Mouse (Mus musculus): ENCODE measurements around the gene Pan2. TPM values are rescaled to one million over a fixed set of nuclear protein-coding genes. Genes with fewer than 3 reads are reported as not detected.

The Pan2 gene
- polyA plus RNA-seq (2017; shearing (Covaris generic)) = 48.3 TPM

GRCm38 (mm10) chr10:128303126-128304021 is at the start of gene Pan2:
TSS of gene Pan2 (plus strand) at chr10:128303335.

GRCm38 (mm10) chr10:128253677-128254255 is 49.4 kb upstream of the Pan2 start, which contains the start of gene Apon:
TSS of gene Apon (plus strand) at chr10:128254096.

GRCm38 (mm10) chr10:128268371-128268770 is 34.8 kb upstream of the Pan2 start, which contains the start of gene Apof:
TSS of gene Apof (plus strand) at chr10:128268671.

GRCm38 (mm10) chr10:128270287-128270841 is 32.8 kb upstream of the Pan2 start, which contains the start of gene Stat2:
TSS of gene Stat2 (plus strand) at chr10:128270559.

GRCm38 (mm10) chr10:128298702-128299171 is 4.4 kb upstream of the Pan2 start, which contains the start of gene Il23a:
TSS of gene Il23a (minus strand) at chr10:128298752.

GRCm38 (mm10) chr10:128322141-128323108 is 19.3 kb downstream of the Pan2 start, which contains the start of gene Cnpy2:
TSS of gene Cnpy2 (plus strand) at chr10:128322459.

GRCm38 (mm10) chr10:128337306-128338181 is 34.4 kb downstream of the Pan2 start, which contains the start of gene Cs:
TSS of gene Cs (plus strand) at chr10:128337734.

GRCm38 (mm10) chr10:128368402-128369217 is 65.5 kb downstream of the Pan2 start, which contains the start of gene Coq10a:
TSS of gene Coq10a (minus strand) at chr10:128368997.

Other genes starting within 250 kb of the Pan2 start
- gene Ptges3, start 244.4 kb upstream of the Pan2 start, polyA plus RNA-seq (2017; shearing (Covaris generic)) = 158 TPM
- 1,240 TPM for gene Atp5b, start 220.1 kb upstream of the Pan2 start, polyA plus RNA-seq (2017; shearing (Covaris generic))
- 69.9 TPM for gene Baz2a, start 211.8 kb upstream of the Pan2 start, polyA plus RNA-seq (2017; shearing (Covaris generic))
- 34.5 TPM for gene Rbms2, start 123.0 kb upstream of the Pan2 start, polyA plus RNA-seq (2017; shearing (Covaris generic))
- gene Gls2, start 108.9 kb upstream of the Pan2 start, polyA plus RNA-seq (2017; shearing (Covaris generic)) = 0.65 TPM
- gene Spryd4, start 91.5 kb upstream of the Pan2 start, polyA plus RNA-seq (2017; shearing (Covaris generic)) = 12.4 TPM
- gene Mip, start 77.5 kb upstream of the Pan2 start, polyA plus RNA-seq (2017; shearing (Covaris generic)) = not detected
- gene Timeless, start 71.3 kb upstream of the Pan2 start, polyA plus RNA-seq (2017; shearing (Covaris generic)) = 28.0 TPM
- not detected for gene Apon, start 49.2 kb upstream of the Pan2 start, polyA plus RNA-seq (2017; shearing (Covaris generic))
- not detected for gene Apof, start 34.7 kb upstream of the Pan2 start, polyA plus RNA-seq (2017; shearing (Covaris generic))
- 45.1 TPM for gene Stat2, start 32.8 kb upstream of the Pan2 start, polyA plus RNA-seq (2017; shearing (Covaris generic))
- not detected for gene Il23a, start 4.6 kb upstream of the Pan2 start, polyA plus RNA-seq (2017; shearing (Covaris generic))
- gene Cnpy2, start 19.1 kb downstream of the Pan2 start, polyA plus RNA-seq (2017; shearing (Covaris generic)) = 18.9 TPM
- 128 TPM for gene Cs, start 34.4 kb downstream of the Pan2 start, polyA plus RNA-seq (2017; shearing (Covaris generic))
- gene Coq10a, start 65.7 kb downstream of the Pan2 start, polyA plus RNA-seq (2017; shearing (Covaris generic)) = 39.7 TPM
- gene Ankrd52, start 73.8 kb downstream of the Pan2 start, polyA plus RNA-seq (2017; shearing (Covaris generic)) = 4.8 TPM
- not detected for gene Slc39a5, start 97.9 kb downstream of the Pan2 start, polyA plus RNA-seq (2017; shearing (Covaris generic))
- 47.3 TPM for gene Nabp2, start 108.2 kb downstream of the Pan2 start, polyA plus RNA-seq (2017; shearing (Covaris generic))
- 23.1 TPM for gene Rnf41, start 108.3 kb downstream of the Pan2 start, polyA plus RNA-seq (2017; shearing (Covaris generic))
- gene Smarcc2, start 155.9 kb downstream of the Pan2 start, polyA plus RNA-seq (2017; shearing (Covaris generic)) = 93.1 TPM
- gene Myl6, start 190.8 kb downstream of the Pan2 start, polyA plus RNA-seq (2017; shearing (Covaris generic)) = 1,093 TPM
- 3.2 TPM for gene Myl6b, start 195.3 kb downstream of the Pan2 start, polyA plus RNA-seq (2017; shearing (Covaris generic))
- 269 TPM for gene Esyt1, start 222.5 kb downstream of the Pan2 start, polyA plus RNA-seq (2017; shearing (Covaris generic))
- 32.4 TPM for gene Zc3h10, start 244.4 kb downstream of the Pan2 start, polyA plus RNA-seq (2017; shearing (Covaris generic))
- gene Rpl41, start 246.0 kb downstream of the Pan2 start, polyA plus RNA-seq (2017; shearing (Covaris generic)) = 2,874 TPM

Measured in naive thymus-derived CD4-positive, alpha-beta T cell, adult 5 months (primary cell).